Mouse (Mus musculus) CH12.LX (cell line): ENCODE data around the gene Cyp2c40. TPM values are rescaled to one million over a fixed set of nuclear protein-coding genes. Genes with fewer than 3 reads are reported as not detected.
"Not testable (repeated sequence)": the region's sequence is repeated elsewhere in the genome, so short reads cannot be mapped to it uniquely, and the experiment has no call there.

Experiments
- DNase-seq: peaks from one replicate; pipeline ENCODE4 v3.0.0-alpha.2; 2013; ENCODE audit errors: extremely low read depth
- H3K27ac ChIP-seq: 2 replicates; pipeline ENCODE4 v1.5.1; 2012; ENCODE audit warnings: low read depth, mild to moderate bottlenecking, control low read depth, moderate library complexity; ENCODE audit not compliant: insufficient read depth
- H3K27me3 ChIP-seq: replicated peaks from 2 replicates; pipeline ENCODE3; 2012; ENCODE audit warnings: inconsistent platforms
- H3K36me3 ChIP-seq, 2 experiments: replicated peaks in 1 of 2; 2 replicates each; pipeline versions ENCODE3 to v1.6.1; 2012; ENCODE audit warnings: inconsistent platforms in 1 of 2, low read length in 1 of 2, mild to moderate bottlenecking in 1 of 2, mixed read lengths in 1 of 2, moderate library complexity in 1 of 2; ENCODE audit not compliant: control insufficient read depth in 1 of 2, insufficient read depth in 1 of 2
- H3K4me1 ChIP-seq, 2 experiments: 2 replicates each; pipeline ENCODE4 v1.6.1; 2012; ENCODE audit warnings: inconsistent platforms in 1 of 2, moderate library complexity in 1 of 2; ENCODE audit not compliant: insufficient read depth in 2 of 2, control insufficient read depth in 1 of 2
- H3K4me2 ChIP-seq: 2 replicates; pipeline ENCODE4 v1.6.1; 2012; ENCODE audit warnings: low read depth, mild to moderate bottlenecking, control low read depth; ENCODE audit not compliant: poor library complexity, insufficient read depth, severe bottlenecking
- H3K4me3 ChIP-seq, 3 experiments: fragments of 150-350 bp in 1 of 3; sonication (generic) in 1 of 3; replicated peaks in 1 of 3; 2 replicates each; pipeline versions ENCODE3 to v1.5.1; 2011 to 2012; ENCODE audit warnings: low read depth in 2 of 3, low read length in 2 of 3, mild to moderate bottlenecking in 2 of 3, moderate library complexity in 2 of 3, control low read depth in 1 of 3, improper control_type of control experiment in 1 of 3, inconsistent platforms in 1 of 3, mixed read lengths in 1 of 3; ENCODE audit not compliant: poor library complexity in 1 of 3
- H3K79me2 ChIP-seq: replicated peaks from 2 replicates; pipeline ENCODE4 v1.6.1; 2012; ENCODE audit warnings: mild to moderate bottlenecking, moderate library complexity; ENCODE audit not compliant: control insufficient read depth, poor library complexity, insufficient read depth, severe bottlenecking; ENCODE audit errors: extremely low read depth
- H3K9ac ChIP-seq: 2 replicates; pipeline ENCODE4 v1.6.1; 2012; ENCODE audit warnings: low read depth, mild to moderate bottlenecking, control low read depth, moderate library complexity; ENCODE audit not compliant: insufficient read depth
- H3K9me3 ChIP-seq: replicated peaks from 2 replicates; pipeline ENCODE3; 2012; ENCODE audit warnings: low read length, inconsistent platforms, mixed read lengths
- BHLHE40 ChIP-seq: IDR thresholded peaks from 2 replicates; pipeline ENCODE4 v1.6.1; 2011; ENCODE audit warnings: mild to moderate bottlenecking, low read depth, low read length, improper control_type of control experiment
- CHD1 ChIP-seq: IDR thresholded peaks from 2 replicates; pipeline ENCODE4 v1.6.1; 2012; ENCODE audit warnings: low read depth, low read length, improper control_type of control experiment, inconsistent platforms
- CHD2 ChIP-seq: IDR thresholded peaks from 2 replicates; pipeline ENCODE4 v1.6.1; 2011; ENCODE audit warnings: low read length, improper control_type of control experiment
- CTCF ChIP-seq, 2 experiments: IDR thresholded peaks in 1 of 2; conservative IDR thresholded peaks in 1 of 2; 2 replicates each; pipeline ENCODE4 v1.5.1; 2011 to 2012; ENCODE audit warnings: low read depth in 2 of 2, low read length in 2 of 2, improper control_type of control experiment in 1 of 2, inconsistent platforms in 1 of 2, mild to moderate bottlenecking in 1 of 2, moderate library complexity in 1 of 2
- E2F4 ChIP-seq: IDR thresholded peaks from 2 replicates; pipeline ENCODE4 v1.6.1; 2011; ENCODE audit warnings: low read depth, low read length, improper control_type of control experiment; ENCODE audit not compliant: insufficient replicate concordance
- EP300 ChIP-seq: IDR thresholded peaks from 2 replicates; pipeline ENCODE4 v1.6.1; 2011; ENCODE audit warnings: low read length, improper control_type of control experiment
- HCFC1 ChIP-seq: IDR thresholded peaks from 2 replicates; pipeline ENCODE4 v1.6.1; 2012; ENCODE audit warnings: low read depth, mild to moderate bottlenecking, inconsistent platforms, low read length, improper control_type of control experiment
- JUN ChIP-seq: IDR thresholded peaks from 2 replicates; pipeline ENCODE4 v1.6.1; 2011; ENCODE audit warnings: low read depth, mild to moderate bottlenecking, low read length, improper control_type of control experiment, moderate library complexity; ENCODE audit not compliant: insufficient read depth
- KAT2A ChIP-seq: IDR thresholded peaks from 2 replicates; pipeline ENCODE4 v1.6.1; 2012; ENCODE audit warnings: low read length, improper control_type of control experiment, inconsistent platforms; ENCODE audit not compliant: insufficient replicate concordance
- MAX ChIP-seq: IDR thresholded peaks from 2 replicates; pipeline ENCODE4 v1.6.1; 2011; ENCODE audit warnings: low read length, improper control_type of control experiment
- MAZ ChIP-seq: IDR thresholded peaks from 2 replicates; pipeline ENCODE4 v1.6.1; 2012; ENCODE audit warnings: low read depth, mild to moderate bottlenecking, inconsistent platforms, low read length, improper control_type of control experiment, moderate library complexity
- MXI1 ChIP-seq: IDR thresholded peaks from 2 replicates; pipeline ENCODE4 v1.6.1; 2011; ENCODE audit warnings: mild to moderate bottlenecking, low read depth, low read length, improper control_type of control experiment
- MYC ChIP-seq: IDR thresholded peaks from 2 replicates; pipeline ENCODE4 v1.6.1; 2011; ENCODE audit warnings: low read depth, mild to moderate bottlenecking, improper control_type of control experiment, low read length
- NELFE ChIP-seq: IDR thresholded peaks from 2 replicates; pipeline ENCODE4 v1.6.1; 2011; ENCODE audit warnings: low read depth, low read length, improper control_type of control experiment
- PAX5 ChIP-seq: IDR thresholded peaks from 2 replicates; pipeline ENCODE4 v1.6.1; 2012; ENCODE audit warnings: low read length, inconsistent platforms, mixed read lengths
- POLR2A ChIP-seq: IDR thresholded peaks from 2 replicates; pipeline ENCODE4 v1.6.1; 2011; ENCODE audit warnings: low read depth, mild to moderate bottlenecking, improper control_type of control experiment, low read length
- RAD21 ChIP-seq: IDR thresholded peaks from 2 replicates; pipeline ENCODE4 v1.6.1; 2011; ENCODE audit warnings: low read depth, mild to moderate bottlenecking, low read length, improper control_type of control experiment, moderate library complexity
- SIN3A ChIP-seq: IDR thresholded peaks from 2 replicates; pipeline ENCODE4 v1.6.1; 2012; ENCODE audit warnings: low read length, improper control_type of control experiment, inconsistent platforms
- UBTF ChIP-seq: IDR thresholded peaks from 2 replicates; pipeline ENCODE4 v1.6.1; 2012; ENCODE audit warnings: low read depth, mild to moderate bottlenecking, inconsistent platforms, low read length, improper control_type of control experiment, moderate library complexity
- USF1 ChIP-seq: IDR thresholded peaks from 2 replicates; pipeline ENCODE4 v1.6.1; 2014; ENCODE audit warnings: low read depth, mild to moderate bottlenecking, inconsistent platforms, low read length, improper control_type of control experiment
- ZMIZ1 ChIP-seq: IDR thresholded peaks from 2 replicates; pipeline ENCODE4 v1.6.1; 2012; ENCODE audit warnings: low read depth, mild to moderate bottlenecking, inconsistent platforms, low read length, improper control_type of control experiment
- ZNF384 ChIP-seq: IDR thresholded peaks from 2 replicates; pipeline ENCODE4 v1.6.1; 2012; ENCODE audit warnings: low read depth, low read length, improper control_type of control experiment, inconsistent platforms
- dilution Hi-C: fragments of 300-500 bp; cut with MboI; formaldehyde crosslinking; loops from 2 replicates; pipeline ENCODE4 v1.14.3; 2020; ENCODE audit warnings: low sequenced_read_pairs; ENCODE audit not compliant: extremely low pct_unique_long_range_greater_than_20kb, extremely low pct_ligation_motif_present
- in situ Hi-C: fragments of 300-500 bp; cut with MboI; formaldehyde crosslinking; loops from 3 replicates; pipeline ENCODE4 v1.14.3; 2019; ENCODE audit warnings: low sequenced_read_pairs, low pct_ligation_motif_present, low pct_unique_long_range_greater_than_20kb, mixed read lengths
- polyA plus RNA-seq: library from polyadenylated mRNA; unstranded; fragments of >175 nt; gene quantifications from 2 replicates; pipeline ENCODE4 v1.2.1, GENCODE M21; 2012; ENCODE audit warnings: low read depth; ENCODE audit not compliant: insufficient read length
- total RNA-seq, 2 experiments: library from RNA; depleted of rRNA; stranded (reverse); fragments of 300-350 nt in 1 of 2; fragments of >200 nt in 1 of 2; gene quantifications; 2 replicates each; pipeline ENCODE4 v1.2.3; 2012 to 2014

The Cyp2c40 gene
- total and polyA plus RNA-seq, 3 experiments, result not detected

DNA sequence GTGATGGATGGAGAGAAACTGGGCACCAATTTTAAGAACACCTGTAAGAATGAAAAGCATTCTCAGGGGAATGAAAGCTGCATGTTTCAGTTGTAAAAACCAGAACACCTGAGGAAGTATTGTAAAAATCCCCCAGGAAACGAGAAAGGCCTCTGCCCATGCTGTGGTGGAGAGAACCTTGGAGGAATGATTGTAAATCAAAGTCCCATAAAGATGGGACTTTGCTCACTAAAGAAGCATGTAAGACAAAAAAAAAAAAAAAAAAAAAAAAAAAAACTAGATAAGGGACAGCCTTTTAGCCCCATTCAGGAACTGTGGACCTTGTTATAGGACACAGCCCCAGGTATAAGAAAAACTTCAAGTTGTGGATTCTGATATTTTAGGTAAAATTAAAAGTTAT, 67.3 kb downstream of the Cyp2c40 start:
- no peaks in the 10 kb centered on the region for H3K27me3 ChIP-seq
- TF ChIP-seq HCFC1 (no peak), MAX (no peak), UBTF (no peak), ZNF384 (no peak), NELFE (no peak), MAZ (no peak), JUN (no peak), CHD1 (no peak), RAD21 (no peak), CTCF (conservative IDR thresholded peaks at IDR 0.05 in 1 of 2, IDR thresholded peaks at IDR 0.05 in 1 of 2; ENCODE audit: low read depth in 2 of 2, low read length in 2 of 2) (no peak)
- H3K9me3 ChIP-seq, result no peaks in the 10 kb centered on the region
- peak; percentile 3 for DNase-seq
- no peak overlapping the region for H3K4me3 ChIP-seq
- H3K27ac ChIP-seq, result no peak overlapping the region
- no peaks in the 10 kb centered on the region for H3K36me3 ChIP-seq
- H3K4me1 ChIP-seq, result peaks cover 0 to 3% of the 10 kb centered on the region in 2 experiments; a peak in 1 of 4 replicates
- H3K4me2 ChIP-seq, result no peak overlapping the region
- no peaks in the 10 kb centered on the region for H3K79me2 ChIP-seq
- in situ Hi-C loops, result no loop called here
- no peak overlapping the region for H3K9ac ChIP-seq
- dilution Hi-C loops, result no loop called here

DNA sequence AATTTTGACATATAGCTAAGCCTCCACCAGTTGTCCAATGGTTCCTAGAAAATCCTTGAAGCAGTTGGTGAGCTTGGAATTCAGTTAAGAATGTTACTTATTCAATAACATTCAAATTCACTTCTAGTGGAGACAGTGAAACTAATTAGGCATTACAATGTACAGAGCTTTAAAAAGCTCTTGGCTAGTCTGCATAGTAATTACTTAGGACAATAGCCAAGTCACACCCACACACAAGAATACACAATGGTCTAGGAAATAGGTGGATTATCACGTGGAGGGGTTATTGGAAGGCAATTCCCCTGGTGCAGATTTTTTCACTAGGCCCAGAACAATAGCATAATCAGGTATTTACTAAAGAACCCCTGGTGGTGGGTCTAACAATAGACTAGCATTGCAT, 68.3 kb downstream of the Cyp2c40 start:
- H3K4me1 ChIP-seq, H3K27me3 ChIP-seq, H3K79me2 ChIP-seq, H3K9me3 ChIP-seq, H3K36me3 ChIP-seq, H3K27ac ChIP-seq, H3K4me2 ChIP-seq, DNase-seq, H3K9ac ChIP-seq, dilution Hi-C loops, in situ Hi-C loops, H3K4me3 ChIP-seq: not testable (repeated sequence)

DNA sequence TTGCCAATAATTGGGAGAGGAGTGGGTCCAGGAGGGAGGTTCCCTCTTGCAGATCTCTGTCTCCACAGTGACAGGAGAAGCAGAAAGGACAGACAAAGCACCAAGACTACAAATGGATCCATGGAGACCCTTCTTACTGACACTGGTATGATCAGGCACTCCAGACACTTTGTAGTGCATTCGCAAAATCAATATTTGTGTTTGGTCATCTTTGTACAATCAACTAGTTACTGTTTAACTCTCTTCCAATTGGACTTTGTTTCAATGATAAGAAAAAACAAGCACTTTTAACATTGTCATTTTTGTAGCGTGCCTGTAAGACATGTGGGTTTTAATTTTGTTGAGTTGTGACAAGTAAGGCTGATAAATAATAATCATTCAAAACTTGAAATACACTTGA, 71.7 kb downstream of the Cyp2c40 start, which contains the start of gene Cyp2c68:
Gene Cyp2c68 (minus strand): TSS at position 135 of the 400 bp plus-strand sequence.
- no peaks in the 10 kb centered on the region for H3K79me2 ChIP-seq
- dilution Hi-C loops (no loop called here), in situ Hi-C loops (no loop called here)
- no peaks in the 10 kb centered on the region for H3K27me3 ChIP-seq
- H3K4me1 ChIP-seq, result peaks cover 0 to 3% of the 10 kb centered on the region in 2 experiments; a peak in 1 of 4 replicates
- no peak for TF ChIP-seq ZMIZ1
- no peak for TF ChIP-seq UBTF
- TF ChIP-seq MYC, result no peak
- no peak for TF ChIP-seq PAX5
- TF ChIP-seq BHLHE40, result no peak
- no peak for TF ChIP-seq MXI1
- no peak for TF ChIP-seq SIN3A
- no peak for TF ChIP-seq NELFE
- TF ChIP-seq POLR2A, result no peak
- TF ChIP-seq CTCF (conservative IDR thresholded peaks at IDR 0.05 in 1 of 2, IDR thresholded peaks at IDR 0.05 in 1 of 2; ENCODE audit: low read depth in 2 of 2, low read length in 2 of 2), result no peak
- no peak for TF ChIP-seq ZNF384
- TF ChIP-seq E2F4, result no peak
- TF ChIP-seq KAT2A, result no peak
- TF ChIP-seq EP300, result no peak
- no peak for TF ChIP-seq USF1
- no peak for TF ChIP-seq HCFC1
- TF ChIP-seq CHD2, result no peak
- DNase-seq, result no peak
- no peak within 1 kb of the TSS for H3K27ac ChIP-seq
- no peak within 1 kb of the TSS for H3K4me3 ChIP-seq
- no peak within 1 kb of the TSS for H3K4me2 ChIP-seq
- no peaks in the 10 kb centered on the region for H3K9me3 ChIP-seq
- H3K9ac ChIP-seq, result no peak within 1 kb of the TSS
- H3K36me3 ChIP-seq, result no peaks in the 10 kb centered on the region
